Mouse (Mus musculus) brain, embryonic 18.5 days (tissue): Measurements from ENCODE around the gene Cmtm4.
A peak's percentile ranks its signal among the peaks of the same experiment; 100 is the strongest.

Experiments
- DNase-seq: peaks from one replicate; pipeline ENCODE4 v3.0.0-alpha.2; 2012; ENCODE audit warnings: low read depth, low spot score

Cmtm4 gene

GRCm38 (mm10) chr8:104395703-104396357 lies at the start of gene Cmtm4:
Cmtm4 (minus strand) TSS chr8:104395807.
- no peak for DNase-seq

GRCm38 (mm10) chr8:104445248-104445647 lies 49.6 kb upstream of the Cmtm4 start:
- no peak for DNase-seq

- no peak for DNase-seq
Measured at GRCm38 (mm10) chr8:104443125-104443679, 47.6 kb upstream of the Cmtm4 start.

GRCm38 (mm10) chr8:104442299-104443124 lies 46.9 kb upstream of the Cmtm4 start, which contains the start of gene Dync1li2:
Dync1li2 (minus strand) TSS chr8:104443047.
- DNase-seq, result peak; percentile 75

- no peak for DNase-seq
Measured at GRCm38 (mm10) chr8:104441613-104442012, 46.0 kb upstream of the Cmtm4 start.

- DNase-seq, result no peak
Measured at GRCm38 (mm10) chr8:104439461-104439860, 43.9 kb upstream of the Cmtm4 start.

GRCm38 (mm10) chr8:104437494-104438135 lies 42.0 kb upstream of the Cmtm4 start:
- DNase-seq, result no peak

- no peak for DNase-seq
Measured at GRCm38 (mm10) chr8:104436591-104436990, 41.0 kb upstream of the Cmtm4 start.

GRCm38 (mm10) chr8:104436038-104436437 lies 40.4 kb upstream of the Cmtm4 start:
- DNase-seq, result peak; percentile 78

GRCm38 (mm10) chr8:104434826-104435354 lies 39.3 kb upstream of the Cmtm4 start:
- DNase-seq, result no peak

- DNase-seq, result no peak
Measured at GRCm38 (mm10) chr8:104434275-104434674, 38.7 kb upstream of the Cmtm4 start.

GRCm38 (mm10) chr8:104433191-104433842 lies 37.7 kb upstream of the Cmtm4 start:
- DNase-seq, result no peak

GRCm38 (mm10) chr8:104432656-104433055 lies 37.0 kb upstream of the Cmtm4 start:
- DNase-seq, result no peak

GRCm38 (mm10) chr8:104430230-104430629 lies 34.6 kb upstream of the Cmtm4 start:
- no peak for DNase-seq

GRCm38 (mm10) chr8:104427703-104428102 lies 32.1 kb upstream of the Cmtm4 start:
- no peak for DNase-seq

- DNase-seq, result no peak
Measured at GRCm38 (mm10) chr8:104422313-104422712, 26.7 kb upstream of the Cmtm4 start.

GRCm38 (mm10) chr8:104416022-104416421 lies 20.4 kb upstream of the Cmtm4 start:
- DNase-seq, result no peak

- no peak for DNase-seq
Measured at GRCm38 (mm10) chr8:104414204-104414603, 18.6 kb upstream of the Cmtm4 start.

GRCm38 (mm10) chr8:104413770-104414169 lies 18.2 kb upstream of the Cmtm4 start:
- no peak for DNase-seq

GRCm38 (mm10) chr8:104412805-104413532 lies 17.4 kb upstream of the Cmtm4 start:
- no peak for DNase-seq

GRCm38 (mm10) chr8:104411972-104412371 lies 16.4 kb upstream of the Cmtm4 start:
- no peak for DNase-seq
